Mouse (Mus musculus) ovary, adult 18-20 months (tissue): Measurements from ENCODE around the gene Magi3.

Experiments used
- DNase-seq: peaks from one replicate; pipeline ENCODE4 v3.0.0; 2022; ENCODE audit warnings: low spot score, mixed read lengths

The Magi3 gene

DNA sequence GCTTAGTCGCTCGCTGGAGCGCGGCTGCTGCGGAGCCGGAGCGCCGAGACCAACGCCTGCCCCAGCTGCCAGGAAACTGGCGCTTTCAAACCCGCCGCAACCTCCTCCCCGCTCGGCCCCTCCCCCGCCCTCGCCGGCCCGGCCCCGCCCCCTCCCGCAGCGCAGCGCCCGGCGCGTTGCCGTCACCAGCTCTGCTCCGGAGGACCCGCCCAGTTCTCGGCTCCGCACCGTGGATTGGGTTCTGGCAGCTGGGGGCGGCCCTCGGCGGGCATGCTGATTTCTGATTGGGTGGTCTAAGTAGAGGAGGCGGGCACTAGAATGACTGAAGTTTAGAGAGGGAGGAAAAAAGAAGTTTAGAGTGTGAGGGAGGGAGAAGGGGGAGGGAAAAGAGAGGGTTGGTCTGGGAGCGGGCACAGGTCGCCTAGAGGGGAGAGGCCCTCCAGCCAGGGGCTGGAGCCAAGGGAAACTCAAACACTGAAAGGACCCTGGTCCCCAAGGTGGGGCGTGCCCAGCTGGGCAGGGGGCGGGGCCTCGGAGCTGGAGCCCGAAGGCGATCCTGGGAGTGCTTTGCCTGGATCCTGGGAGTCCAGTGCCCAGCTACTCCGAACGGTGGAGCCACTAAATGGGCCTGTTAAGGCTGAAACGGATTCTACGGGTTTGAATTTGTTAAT lies at the start of gene Magi3:
Gene Magi3, minus strand, starts transcription at position 80 of the 671 bp plus-strand sequence.
- DNase-seq: peak; percentile 98

- DNase-seq: no peak
These were observed 44.5 kb upstream of the Magi3 start for GRCm38 (mm10) chr3:104264530-104265145.

GRCm38 (mm10) chr3:104260221-104260620 lies 40.0 kb upstream of the Magi3 start:
- DNase-seq: no peak

DNA sequence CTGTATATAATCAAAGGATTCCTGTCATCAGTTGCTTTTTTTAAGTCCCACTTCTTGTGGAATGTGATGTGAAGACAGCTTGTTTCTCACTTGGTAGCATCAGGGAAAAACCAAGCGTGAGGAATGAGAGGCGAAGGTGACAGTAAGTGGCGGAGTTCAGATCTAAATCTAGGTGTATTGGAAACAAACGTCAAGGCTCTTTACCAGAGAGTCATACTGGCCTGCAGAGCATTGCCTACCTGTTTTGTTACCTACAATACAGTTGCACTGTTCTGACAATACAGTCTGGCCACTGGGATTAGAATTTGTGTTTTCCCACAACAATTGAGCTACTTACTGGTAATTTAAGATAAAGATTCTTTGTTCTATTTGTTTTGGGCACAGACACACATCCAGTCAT lies 39.0 kb upstream of the Magi3 start:
- no peak for DNase-seq

DNA sequence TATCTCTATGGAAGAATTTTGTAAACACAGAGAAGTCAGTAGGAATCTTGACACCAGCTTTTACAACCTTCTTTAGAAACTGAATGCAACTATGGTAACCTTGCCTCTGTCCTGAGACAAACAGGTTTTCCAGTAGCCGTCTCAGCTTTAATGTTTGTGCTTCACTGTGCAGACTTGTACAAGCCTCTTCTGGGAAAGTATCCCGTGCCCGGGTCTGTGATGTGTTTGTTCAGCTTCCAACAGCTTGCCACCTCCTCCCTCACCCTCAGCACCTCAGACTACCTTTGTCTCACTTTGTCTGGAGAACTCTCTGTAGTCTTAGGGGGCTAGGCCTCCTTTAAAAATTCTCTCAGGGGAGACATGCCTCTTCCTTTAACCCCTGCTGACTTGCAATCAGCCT lies 36.9 kb upstream of the Magi3 start:
- no peak for DNase-seq

DNA sequence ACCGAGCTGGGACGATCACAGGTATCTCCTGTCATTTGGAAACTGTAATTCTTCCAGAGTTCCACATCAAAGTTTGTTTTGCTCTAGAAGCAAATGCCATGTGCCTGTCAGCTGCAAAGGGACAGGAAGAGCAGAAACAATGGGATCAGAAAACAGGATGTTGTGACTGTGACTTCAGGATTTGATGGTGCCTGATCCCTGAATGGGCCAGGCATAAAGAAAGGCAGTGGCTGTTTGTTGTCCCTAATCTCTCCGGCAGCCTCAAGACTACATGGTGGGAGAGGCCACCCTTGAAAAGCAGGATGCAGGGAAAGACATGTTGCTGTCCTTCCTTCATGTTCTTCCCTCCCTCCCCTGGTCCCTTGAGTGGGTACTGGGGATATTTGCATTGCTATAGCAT lies 33.6 kb upstream of the Magi3 start:
- DNase-seq: no peak

- DNase-seq: no peak
These were observed 27.7 kb upstream of the Magi3 start for GRCm38 (mm10) chr3:104247850-104248249.

GRCm38 (mm10) chr3:104247057-104247456 lies 26.9 kb upstream of the Magi3 start:
- no peak for DNase-seq

GRCm38 (mm10) chr3:104244373-104244772 lies 24.2 kb upstream of the Magi3 start:
- DNase-seq: no peak

DNA sequence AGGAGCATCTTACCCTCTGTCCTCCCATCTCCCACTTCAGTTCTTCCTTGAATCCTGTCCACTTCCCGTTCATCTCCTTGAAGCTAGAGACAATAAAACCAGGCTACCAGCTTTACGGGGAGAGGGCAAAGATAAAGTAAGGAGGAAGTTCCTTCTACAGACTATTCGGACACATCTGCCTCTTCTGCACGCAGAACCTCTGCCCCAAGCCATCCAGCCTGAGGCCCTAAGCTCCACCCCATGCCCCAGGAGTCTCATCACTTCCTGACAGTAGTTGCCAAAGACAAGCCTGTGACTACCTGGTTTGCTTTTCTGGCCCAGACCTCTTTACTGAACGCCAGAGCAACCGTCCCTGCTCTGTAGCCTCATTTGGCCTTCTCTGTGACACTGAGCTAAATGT lies 23.8 kb upstream of the Magi3 start:
- no peak for DNase-seq

DNA sequence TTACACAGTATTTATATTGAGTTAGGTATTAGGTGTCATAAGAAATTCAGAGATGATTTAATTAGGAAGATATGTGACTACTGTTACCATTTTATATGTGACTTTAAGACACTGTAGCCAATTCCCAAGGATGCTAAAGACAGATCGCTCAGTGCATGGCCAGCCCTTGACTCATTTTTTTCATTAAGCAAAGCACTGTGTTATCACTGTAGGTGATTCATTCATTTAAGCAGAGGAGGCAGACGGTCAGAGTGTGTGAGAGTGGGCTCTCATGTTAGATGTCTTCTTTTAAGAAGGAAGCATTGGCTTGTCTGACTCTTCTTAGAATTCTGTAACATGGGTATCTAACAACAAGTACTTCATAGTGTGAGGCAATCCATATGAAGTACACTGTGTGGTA lies 19.6 kb upstream of the Magi3 start:
- DNase-seq: no peak

- DNase-seq: no peak
These were observed 19.2 kb upstream of the Magi3 start for GRCm38 (mm10) chr3:104239376-104239775.

DNA sequence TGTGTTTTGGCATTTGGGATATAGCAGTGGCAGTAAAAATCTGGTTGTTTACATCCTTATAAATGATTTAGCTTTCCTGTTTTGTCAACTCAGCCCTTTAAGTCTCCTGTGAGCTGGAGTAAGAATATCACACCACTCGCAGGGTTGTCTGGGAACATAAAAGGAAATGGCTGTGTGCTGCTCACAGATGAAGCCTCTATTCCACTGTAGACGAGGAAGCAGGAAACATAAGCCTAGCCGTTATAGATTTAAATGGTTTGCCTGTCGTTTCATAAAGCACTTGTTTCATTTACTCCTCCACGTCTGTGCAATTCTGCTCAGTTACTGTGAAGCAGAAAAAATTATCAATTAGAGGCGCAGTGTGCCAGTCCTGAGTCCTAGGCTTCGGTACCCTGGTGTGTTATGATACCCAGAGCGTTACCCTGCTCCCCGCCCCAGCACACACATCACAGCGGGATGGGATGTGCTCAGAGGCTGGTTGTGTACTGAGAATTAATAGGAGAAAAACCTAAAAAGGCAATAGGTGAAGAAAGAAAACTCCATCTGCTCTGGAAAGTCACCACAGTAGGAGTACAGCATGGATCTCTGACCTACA lies 17.8 kb upstream of the Magi3 start:
- no peak for DNase-seq

GRCm38 (mm10) chr3:104236029-104236428 lies 15.9 kb upstream of the Magi3 start:
- DNase-seq: no peak

DNA sequence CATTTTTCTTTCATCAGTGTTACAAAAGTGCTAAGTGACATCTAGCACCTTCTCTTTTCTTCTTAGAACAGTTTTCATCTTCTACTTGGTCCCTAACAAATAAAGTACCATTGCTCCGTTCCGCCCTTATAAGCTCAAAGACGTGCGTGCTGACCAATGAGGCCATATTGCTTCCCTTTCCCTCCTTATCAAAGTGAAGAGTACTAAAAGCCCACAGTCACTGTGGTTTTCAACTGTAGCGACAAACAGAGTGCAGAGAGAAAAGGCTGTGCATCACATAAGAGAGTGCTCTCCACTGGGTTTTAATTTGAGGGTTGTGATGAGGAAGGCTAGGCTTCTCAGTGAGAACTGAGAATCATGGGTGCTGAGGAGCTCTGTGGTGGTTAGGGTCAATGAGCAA lies 14.9 kb upstream of the Magi3 start:
- DNase-seq: no peak

- DNase-seq: no peak
These were observed 13.5 kb upstream of the Magi3 start for GRCm38 (mm10) chr3:104233366-104234312.

DNA sequence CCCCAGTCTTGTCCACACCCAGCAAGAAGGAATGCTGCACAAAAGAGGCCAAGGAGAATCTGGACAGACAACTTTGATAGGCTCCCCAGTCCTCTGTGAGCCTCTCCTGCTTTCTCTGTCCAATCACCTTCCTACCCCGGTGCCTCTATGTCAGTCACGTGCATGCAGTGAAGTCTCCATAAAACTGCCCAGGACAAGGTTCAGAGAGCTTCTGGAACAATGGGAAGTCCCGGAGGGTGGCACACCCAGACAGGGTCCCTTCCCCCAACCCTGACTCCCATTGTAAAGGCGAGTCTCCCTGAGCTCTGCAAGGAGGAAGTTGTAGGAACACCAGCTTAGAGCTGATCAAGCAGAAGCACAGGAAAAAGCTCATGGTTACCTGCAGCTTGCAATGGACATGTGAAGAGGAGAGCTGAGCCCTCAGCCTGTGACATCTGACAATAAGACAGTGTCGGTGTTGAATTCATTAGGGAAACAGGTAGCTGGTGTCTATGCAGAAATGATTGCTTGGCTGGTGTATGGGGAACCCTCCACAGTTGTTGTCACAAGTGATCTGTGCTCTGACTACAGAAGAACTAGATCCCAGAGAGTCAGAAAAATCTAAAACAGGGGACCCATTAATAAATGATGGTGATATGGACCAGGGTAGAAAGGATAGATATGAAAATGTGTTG lies 7.4 kb upstream of the Magi3 start:
- no peak for DNase-seq

DNA sequence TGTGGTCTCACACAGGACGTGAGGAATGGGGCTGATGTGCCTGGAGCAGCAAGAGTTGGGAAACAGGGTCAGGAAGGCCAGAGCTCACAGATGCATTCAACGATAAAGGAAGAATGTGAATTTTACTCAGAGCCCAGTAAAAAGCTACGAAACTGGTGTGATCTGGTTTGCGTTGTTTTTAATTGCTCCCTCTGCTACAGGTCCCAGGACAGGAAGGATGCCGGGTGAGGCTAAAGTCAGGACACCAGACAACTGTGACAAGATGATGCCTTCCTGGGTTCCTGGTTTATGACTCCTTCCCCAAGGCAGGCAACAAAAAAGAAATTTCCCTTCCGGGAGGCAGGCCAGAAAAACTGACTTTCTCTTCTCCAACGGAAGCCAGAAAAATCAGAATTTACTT lies 6.6 kb upstream of the Magi3 start:
- no peak for DNase-seq

- DNase-seq: no peak
These were observed 982 bp upstream of the Magi3 start for GRCm38 (mm10) chr3:104221156-104221555.

- peak; percentile 6 for DNase-seq
These were observed 461 bp downstream of the Magi3 start for GRCm38 (mm10) chr3:104219531-104220294.

DNA sequence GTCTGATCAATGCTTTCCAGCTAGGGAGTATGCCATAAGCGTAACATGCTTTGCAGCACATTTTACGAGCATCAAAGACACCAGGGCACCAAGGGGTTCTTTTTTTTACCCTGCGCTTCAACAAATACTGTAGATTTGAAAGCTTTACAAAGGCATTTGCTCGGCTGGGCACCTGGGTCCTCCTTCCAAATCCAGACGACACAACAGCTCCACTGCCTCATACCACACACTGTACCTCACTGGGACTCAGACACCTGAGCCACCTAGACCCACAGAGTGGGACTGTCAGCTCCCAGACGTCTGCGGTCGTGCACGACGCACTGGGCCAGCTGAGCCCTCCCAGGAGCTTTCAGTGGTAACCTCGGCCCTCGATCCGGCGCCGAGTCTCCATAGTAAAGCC lies 1.2 kb downstream of the Magi3 start:
- DNase-seq: no peak
